Comparison of ENCODE assay signal across 14 mouse cellular contexts in the genomic region with DNA sequence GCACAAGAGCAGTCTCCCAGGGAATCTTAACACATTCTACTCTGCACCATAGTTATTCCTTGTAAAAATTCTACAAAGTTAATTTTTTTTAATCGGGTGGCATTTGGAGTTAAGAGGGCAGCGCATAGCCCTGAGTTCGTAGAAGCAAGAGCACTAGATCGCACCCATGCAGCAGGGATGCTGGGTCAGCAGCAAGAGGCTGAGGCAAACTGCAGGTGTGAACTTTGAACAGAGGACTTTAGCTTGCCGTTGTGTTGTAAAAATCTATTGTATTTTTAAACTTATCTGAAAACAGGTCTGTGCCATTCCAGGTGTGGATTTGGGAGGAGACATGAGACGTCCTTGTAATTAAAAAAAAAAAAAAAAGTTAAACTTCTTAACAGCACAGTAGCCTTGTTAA.
"Had no signal": no experiment of that assay in that cellular context is flagged by ENCODE, and none has a peak within 500 bp of the region (broad histone marks: within the 10 kb centered on the region; RNA-seq: fewer than 3 reads in every experiment).

No protein-coding gene starts in this region.

- H3K4me1 ChIP-seq: liver, embryonic 13.5 days had no signal

- H3K27ac ChIP-seq: hindbrain, postnatal 0 days; left cerebral cortex, adult 2 months; liver, embryonic 13.5 days; stomach, postnatal 0 days had no signal

- H3K36me3 ChIP-seq: liver, embryonic 13.5 days had no signal

- H3K27me3 ChIP-seq: liver, embryonic 13.5 days had no signal

- DNase-seq: layer of hippocampus, postnatal 36 days; liver, embryonic 13.5 days; lung, adult 2 months; lung, postnatal 14 days; lung, postnatal 4 days; midbrain, embryonic 14.5 days; thymus, adult 2 months; thymus, postnatal 14 days; thymus, postnatal 4 days had no signal

- H3K4me3 ChIP-seq: left cerebral cortex, adult 2 months; liver, embryonic 13.5 days had no signal

- H3K9ac ChIP-seq: liver, embryonic 13.5 days had no signal

- ATAC-seq: hindbrain, postnatal 0 days; inflammation-experienced regulatory T-cells, adult 6 months had no signal

- H3K9me3 ChIP-seq: liver, embryonic 13.5 days had no signal

- H3K4me2 ChIP-seq: liver, embryonic 13.5 days; midbrain, embryonic 11.5 days had no signal
